Mouse (Mus musculus): Measurements from ENCODE around the gene Sobp. TPM values are rescaled to one million over a fixed set of nuclear protein-coding genes. Genes with fewer than 3 reads are reported as not detected.

Sobp gene
- polyA plus RNA-seq, 1 experiment: 2.6 TPM

GRCm38 (mm10) chr10:43004174-43004734 is 170.1 kb downstream of the Sobp start:
- no peak overlapping the region for H3K4me3 ChIP-seq (ENCODE audit: insufficient read depth, low read length)
- H3K4me1 ChIP-seq (ENCODE audit: control insufficient read depth, insufficient read depth, low read length): peaks cover 3% of the 10 kb centered on the region; the same call in 1 of the 2 replicates
- H3K27ac ChIP-seq (ENCODE audit: insufficient read depth, low read length): no peak overlapping the region
- TF ChIP-seq POLR2A (IDR thresholded peaks at IDR 0.05; ENCODE audit: low read depth, low read length) (no peak), CTCF (IDR thresholded peaks at IDR 0.05; ENCODE audit: borderline replicate concordance, insufficient read depth, low read length) (no peak)

GRCm38 (mm10) chr10:43003466-43003757 is 170.9 kb downstream of the Sobp start:
- H3K27ac ChIP-seq (ENCODE audit: insufficient read depth, low read length): no peak overlapping the region

GRCm38 (mm10) chr10:43002721-43003465 is 171.4 kb downstream of the Sobp start:
- no peak overlapping the region for H3K27ac ChIP-seq (ENCODE audit: insufficient read depth, low read length)
- TF ChIP-seq POLR2A (IDR thresholded peaks at IDR 0.05; ENCODE audit: low read depth, low read length) (no peak), CTCF (IDR thresholded peaks at IDR 0.05; ENCODE audit: borderline replicate concordance, insufficient read depth, low read length) (no peak)
- H3K4me1 ChIP-seq (ENCODE audit: control insufficient read depth, insufficient read depth, low read length): peaks cover 3% of the 10 kb centered on the region; the same call in 1 of the 2 replicates
- peak overlapping the region; percentile 10; the same call in 1 of the 2 replicates for H3K4me3 ChIP-seq (ENCODE audit: insufficient read depth, low read length)

More at GRCm38 (mm10) chr10:43003466-43003757, 170.9 kb downstream of the Sobp start:
- Histone ChIP-seq H3K4me3 (ENCODE audit: insufficient read depth, low read length) (no peak overlapping the region), H3K4me1 (ENCODE audit: control insufficient read depth, insufficient read depth, low read length) (peaks cover 3% of the 10 kb centered on the region; the same call in 1 of the 2 replicates)
- TF ChIP-seq POLR2A (IDR thresholded peaks at IDR 0.05; ENCODE audit: low read depth, low read length): no peak
- TF ChIP-seq CTCF (IDR thresholded peaks at IDR 0.05; ENCODE audit: borderline replicate concordance, insufficient read depth, low read length): no peak

- Histone ChIP-seq H3K4me3 (ENCODE audit: insufficient read depth, low read length) (no peak overlapping the region), H3K4me1 (ENCODE audit: control insufficient read depth, insufficient read depth, low read length) (peaks cover 3% of the 10 kb centered on the region; the same call in 1 of the 2 replicates), H3K27ac (ENCODE audit: insufficient read depth, low read length) (no peak overlapping the region)
- TF ChIP-seq POLR2A (IDR thresholded peaks at IDR 0.05; ENCODE audit: low read depth, low read length) (no peak), CTCF (IDR thresholded peaks at IDR 0.05; ENCODE audit: borderline replicate concordance, insufficient read depth, low read length) (no peak)
Measured at GRCm38 (mm10) chr10:43002066-43002678, 172.2 kb downstream of the Sobp start.

- no peak overlapping the region for H3K4me3 ChIP-seq (ENCODE audit: insufficient read depth, low read length)
- H3K27ac ChIP-seq (ENCODE audit: insufficient read depth, low read length): no peak overlapping the region
- TF ChIP-seq POLR2A (IDR thresholded peaks at IDR 0.05; ENCODE audit: low read depth, low read length) (no peak), CTCF (IDR thresholded peaks at IDR 0.05; ENCODE audit: borderline replicate concordance, insufficient read depth, low read length) (no peak)
- peaks cover 3% of the 10 kb centered on the region; the same call in 1 of the 2 replicates for H3K4me1 ChIP-seq (ENCODE audit: control insufficient read depth, insufficient read depth, low read length)
Measured at GRCm38 (mm10) chr10:43001433-43001832, 172.9 kb downstream of the Sobp start.

- TF ChIP-seq POLR2A (IDR thresholded peaks at IDR 0.05; ENCODE audit: low read depth, low read length) (no peak), CTCF (IDR thresholded peaks at IDR 0.05; ENCODE audit: borderline replicate concordance, insufficient read depth, low read length) (no peak)
- H3K4me1 ChIP-seq (ENCODE audit: control insufficient read depth, insufficient read depth, low read length): peaks cover 3% of the 10 kb centered on the region; the same call in 1 of the 2 replicates
Measured at GRCm38 (mm10) chr10:42999324-42999723, 175.0 kb downstream of the Sobp start.

GRCm38 (mm10) chr10:42997278-42997677 is 177.1 kb downstream of the Sobp start:
- Histone ChIP-seq H3K4me1 (ENCODE audit: control insufficient read depth, insufficient read depth, low read length) (no peaks in the 10 kb centered on the region), H3K27ac (ENCODE audit: insufficient read depth, low read length) (no peak overlapping the region), H3K4me3 (ENCODE audit: insufficient read depth, low read length) (no peak overlapping the region)
- TF ChIP-seq POLR2A (IDR thresholded peaks at IDR 0.05; ENCODE audit: low read depth, low read length) (no peak), CTCF (IDR thresholded peaks at IDR 0.05; ENCODE audit: borderline replicate concordance, insufficient read depth, low read length) (no peak)

More at GRCm38 (mm10) chr10:42999324-42999723, 175.0 kb downstream of the Sobp start:
- Histone ChIP-seq H3K27ac (ENCODE audit: insufficient read depth, low read length) (no peak overlapping the region), H3K4me3 (ENCODE audit: insufficient read depth, low read length) (no peak overlapping the region)

- TF ChIP-seq CTCF (IDR thresholded peaks at IDR 0.05; ENCODE audit: borderline replicate concordance, insufficient read depth, low read length): no peak
- TF ChIP-seq POLR2A (IDR thresholded peaks at IDR 0.05; ENCODE audit: low read depth, low read length): no peak
- Histone ChIP-seq H3K4me3 (ENCODE audit: insufficient read depth, low read length) (no peak overlapping the region), H3K4me1 (ENCODE audit: control insufficient read depth, insufficient read depth, low read length) (no peaks in the 10 kb centered on the region), H3K27ac (ENCODE audit: insufficient read depth, low read length) (no peak overlapping the region)
Measured at GRCm38 (mm10) chr10:42995484-42995895, 178.8 kb downstream of the Sobp start.

GRCm38 (mm10) chr10:42994331-42994782 is 180.0 kb downstream of the Sobp start:
- Histone ChIP-seq H3K4me3 (ENCODE audit: insufficient read depth, low read length) (no peak overlapping the region), H3K4me1 (ENCODE audit: control insufficient read depth, insufficient read depth, low read length) (no peaks in the 10 kb centered on the region), H3K27ac (ENCODE audit: insufficient read depth, low read length) (no peak overlapping the region)
- no peak for TF ChIP-seq CTCF (IDR thresholded peaks at IDR 0.05; ENCODE audit: borderline replicate concordance, insufficient read depth, low read length)

- TF ChIP-seq CTCF (IDR thresholded peaks at IDR 0.05; ENCODE audit: borderline replicate concordance, insufficient read depth, low read length): no peak
- no peak for TF ChIP-seq POLR2A (IDR thresholded peaks at IDR 0.05; ENCODE audit: low read depth, low read length)
- Histone ChIP-seq H3K27ac (ENCODE audit: insufficient read depth, low read length) (no peak overlapping the region), H3K4me1 (ENCODE audit: control insufficient read depth, insufficient read depth, low read length) (peaks cover 2% of the 10 kb centered on the region; the same call in 1 of the 2 replicates), H3K4me3 (ENCODE audit: insufficient read depth, low read length) (no peak overlapping the region)
Measured at GRCm38 (mm10) chr10:42991018-42991417, 183.3 kb downstream of the Sobp start.

Data from embryonic fibroblast, embryonic 13.5 days (primary cell).